Mouse (Mus musculus) neutrophil, adult 83 days (primary cell): ENCODE measurements around the gene Faap100. TPM values are rescaled to one million over a fixed set of nuclear protein-coding genes. Genes with fewer than 3 reads are reported as not detected.

Source experiments
- total RNA-seq, 2 experiments: library from RNA; stranded (reverse); gene quantifications; one replicate each; pipeline ENCODE4 v1.2.4; 2023

The Faap100 gene
- 10 to 100 TPM; 11.2 to 13.9 TPM for total RNA-seq

GRCm38 (mm10) chr11:120378611-120379540, at the start of gene Faap100:
Gene Faap100, minus strand, starts transcription at chr11:120378764.

GRCm38 (mm10) chr11:120361295-120361694, 17.3 kb downstream of the Faap100 start, which contains the start of gene Fscn2:
Gene Fscn2, plus strand, starts transcription at chr11:120361534.

DNA sequence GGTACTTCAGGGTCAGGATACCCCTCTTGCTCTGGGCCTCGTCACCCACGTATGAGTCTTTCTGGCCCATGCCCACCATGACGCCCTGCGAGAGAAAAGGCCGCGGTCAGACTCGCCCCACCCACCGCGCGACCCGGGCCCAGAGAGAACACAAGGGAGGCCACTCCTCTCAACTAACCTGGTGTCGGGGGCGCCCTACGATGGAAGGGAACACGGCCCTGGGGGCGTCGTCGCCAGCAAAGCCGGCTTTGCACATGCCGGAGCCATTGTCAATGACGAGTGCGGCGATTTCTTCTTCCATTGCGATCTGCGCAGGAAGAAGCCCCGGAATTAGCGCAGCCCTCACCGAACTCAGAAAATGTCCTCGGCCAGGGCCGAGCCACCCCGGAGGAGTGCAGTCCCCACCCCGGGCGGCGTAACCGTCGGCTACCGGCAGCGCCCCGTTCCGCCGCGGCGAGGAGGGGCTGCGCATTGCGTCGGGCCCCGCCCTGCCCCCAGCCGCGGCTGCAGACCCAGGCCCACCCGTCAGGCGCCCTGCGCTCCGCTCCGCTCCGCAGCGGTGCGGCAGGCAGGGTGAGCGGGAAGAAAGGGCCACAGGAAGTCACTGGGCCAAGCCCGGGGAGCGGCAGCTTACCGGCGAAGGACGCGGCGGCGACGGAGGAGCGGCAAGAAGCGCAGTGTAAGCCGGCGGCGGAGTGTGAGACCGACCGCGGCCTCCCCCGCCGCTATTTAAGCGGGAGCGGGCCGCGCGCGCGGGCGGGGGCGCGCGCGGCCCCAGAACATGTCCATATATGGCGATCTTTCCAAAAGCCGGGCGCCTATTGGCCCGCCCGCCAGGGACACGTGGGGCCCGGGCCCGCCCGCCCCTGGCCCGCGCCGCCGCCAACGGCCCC, 30.5 kb downstream of the Faap100 start, which contains the start of gene Actg1:
Gene Actg1, minus strand, starts transcription at position 752 of the 893 bp plus-strand sequence.

Other genes starting within 250 kb of the Faap100 start
- 10 to 100 TPM; 84.7 to 90.3 TPM for gene Slc38a10, start 227.4 kb downstream of the Faap100 start, total RNA-seq
- 1 to 10 TPM; 3.8 to 5.6 TPM for gene Bahcc1, start 145.8 kb downstream of the Faap100 start, total RNA-seq
- gene Actg1, start 30.2 kb downstream of the Faap100 start, total RNA-seq = 1,000 to 10,000 TPM; 3,735 to 3,853 TPM
- under 1 TPM; 0.53 to 0.61 TPM for gene Fscn2, start 17.2 kb downstream of the Faap100 start, total RNA-seq
- 10 to 100 TPM; 48.6 to 50.6 TPM for gene Nploc4, start 58.9 kb upstream of the Faap100 start, total RNA-seq
- gene Tspan10, start 63.9 kb upstream of the Faap100 start, total RNA-seq = 1 to 10 TPM in 1 of 2 experiments, not detected in 1; 6.7 TPM
- not detected for gene Pde6g, start 74.7 kb upstream of the Faap100 start, total RNA-seq
- gene Oxld1, start 79.3 kb upstream of the Faap100 start, total RNA-seq = 1 to 10 TPM; 4.1 to 7.9 TPM
- 10 to 100 TPM; 12.4 to 14.5 TPM for gene Ccdc137, start 79.4 kb upstream of the Faap100 start, total RNA-seq
- gene Arl16, start 88.8 kb upstream of the Faap100 start, total RNA-seq = 10 to 100 TPM in 1 of 2 experiments, 1 to 10 TPM in 1; 8.7 to 10.5 TPM
- 10 to 100 TPM; 18.3 to 23.1 TPM for gene Mrpl12, start 105.8 kb upstream of the Faap100 start, total RNA-seq
- 10 to 100 TPM; 16.4 to 19.3 TPM for gene Slc25a10, start 113.1 kb upstream of the Faap100 start, total RNA-seq
- not detected for gene Gcgr, start 151.9 kb upstream of the Faap100 start, total RNA-seq
- 10 to 100 TPM; 34.2 to 37.3 TPM for gene Mcrip1, start 171.0 kb upstream of the Faap100 start, total RNA-seq
- under 1 TPM in 1 of 2 experiments, not detected in 1; 0.75 TPM for gene Ppp1r27, start 172.4 kb upstream of the Faap100 start, total RNA-seq
- 100 to 1,000 TPM; 266 to 274 TPM for gene P4hb, start 194.5 kb upstream of the Faap100 start, total RNA-seq
- 100 to 1,000 TPM; 361 to 393 TPM for gene Arhgdia, start 202.9 kb upstream of the Faap100 start, total RNA-seq
- gene Alyref, start 219.6 kb upstream of the Faap100 start, total RNA-seq = 100 to 1,000 TPM; 143 to 147 TPM
- gene Anapc11, start 219.7 kb upstream of the Faap100 start, total RNA-seq = 10 to 100 TPM; 49.3 to 52.8 TPM
- 1 to 10 TPM; 1.2 to 1.5 TPM for gene Npb, start 229.7 kb upstream of the Faap100 start, total RNA-seq
- 10 to 100 TPM; 37.2 to 38.3 TPM for gene Pcyt2, start 239.2 kb upstream of the Faap100 start, total RNA-seq
- gene Sirt7, start 246.5 kb upstream of the Faap100 start, total RNA-seq = 100 to 1,000 TPM; 119 to 120 TPM